Mouse (Mus musculus) CH12.LX (cell line): ENCODE data around the gene Nomo1. TPM values are rescaled to one million over a fixed set of nuclear protein-coding genes. Genes with fewer than 3 reads are reported as not detected.

Source experiments
- DNase-seq: peaks from one replicate; pipeline ENCODE4 v3.0.0-alpha.2; 2013; ENCODE audit errors: extremely low read depth
- H3K27ac ChIP-seq: 2 replicates; pipeline ENCODE4 v1.5.1; 2012; ENCODE audit warnings: low read depth, mild to moderate bottlenecking, control low read depth, moderate library complexity; ENCODE audit not compliant: insufficient read depth
- H3K27me3 ChIP-seq: replicated peaks from 2 replicates; pipeline ENCODE3; 2012; ENCODE audit warnings: inconsistent platforms
- H3K36me3 ChIP-seq, 2 experiments: replicated peaks in 1 of 2; 2 replicates each; pipeline versions ENCODE3 to v1.6.1; 2012; ENCODE audit warnings: inconsistent platforms in 1 of 2, low read length in 1 of 2, mild to moderate bottlenecking in 1 of 2, mixed read lengths in 1 of 2, moderate library complexity in 1 of 2; ENCODE audit not compliant: control insufficient read depth in 1 of 2, insufficient read depth in 1 of 2
- H3K4me1 ChIP-seq, 2 experiments: 2 replicates each; pipeline ENCODE4 v1.6.1; 2012; ENCODE audit warnings: inconsistent platforms in 1 of 2, moderate library complexity in 1 of 2; ENCODE audit not compliant: insufficient read depth in 2 of 2, control insufficient read depth in 1 of 2
- H3K4me2 ChIP-seq: 2 replicates; pipeline ENCODE4 v1.6.1; 2012; ENCODE audit warnings: low read depth, mild to moderate bottlenecking, control low read depth; ENCODE audit not compliant: poor library complexity, insufficient read depth, severe bottlenecking
- H3K4me3 ChIP-seq, 3 experiments: fragments of 150-350 bp in 1 of 3; sonication (generic) in 1 of 3; replicated peaks in 1 of 3; 2 replicates each; pipeline versions ENCODE3 to v1.5.1; 2011 to 2012; ENCODE audit warnings: low read depth in 2 of 3, low read length in 2 of 3, mild to moderate bottlenecking in 2 of 3, moderate library complexity in 2 of 3, control low read depth in 1 of 3, improper control_type of control experiment in 1 of 3, inconsistent platforms in 1 of 3, mixed read lengths in 1 of 3; ENCODE audit not compliant: poor library complexity in 1 of 3
- H3K79me2 ChIP-seq: replicated peaks from 2 replicates; pipeline ENCODE4 v1.6.1; 2012; ENCODE audit warnings: mild to moderate bottlenecking, moderate library complexity; ENCODE audit not compliant: control insufficient read depth, poor library complexity, insufficient read depth, severe bottlenecking; ENCODE audit errors: extremely low read depth
- H3K9ac ChIP-seq: 2 replicates; pipeline ENCODE4 v1.6.1; 2012; ENCODE audit warnings: low read depth, mild to moderate bottlenecking, control low read depth, moderate library complexity; ENCODE audit not compliant: insufficient read depth
- H3K9me3 ChIP-seq: replicated peaks from 2 replicates; pipeline ENCODE3; 2012; ENCODE audit warnings: low read length, inconsistent platforms, mixed read lengths
- CHD1 ChIP-seq: IDR thresholded peaks from 2 replicates; pipeline ENCODE4 v1.6.1; 2012; ENCODE audit warnings: low read depth, low read length, improper control_type of control experiment, inconsistent platforms
- ELF1 ChIP-seq: IDR thresholded peaks from 2 replicates; pipeline ENCODE4 v1.6.1; 2014; ENCODE audit warnings: low read depth, mild to moderate bottlenecking, inconsistent platforms, low read length, improper control_type of control experiment
- EP300 ChIP-seq: IDR thresholded peaks from 2 replicates; pipeline ENCODE4 v1.6.1; 2011; ENCODE audit warnings: low read length, improper control_type of control experiment
- GABPA ChIP-seq: IDR thresholded peaks from 2 replicates; pipeline ENCODE4 v1.6.1; 2012; ENCODE audit warnings: low read depth, low read length, improper control_type of control experiment, inconsistent platforms; ENCODE audit not compliant: insufficient replicate concordance
- HCFC1 ChIP-seq: IDR thresholded peaks from 2 replicates; pipeline ENCODE4 v1.6.1; 2012; ENCODE audit warnings: low read depth, mild to moderate bottlenecking, inconsistent platforms, low read length, improper control_type of control experiment
- IRF4 ChIP-seq: IDR thresholded peaks from 2 replicates; pipeline ENCODE4 v1.6.1; 2014; ENCODE audit warnings: low read depth, mild to moderate bottlenecking, inconsistent platforms, low read length, improper control_type of control experiment
- JUN ChIP-seq: IDR thresholded peaks from 2 replicates; pipeline ENCODE4 v1.6.1; 2011; ENCODE audit warnings: low read depth, mild to moderate bottlenecking, low read length, improper control_type of control experiment, moderate library complexity; ENCODE audit not compliant: insufficient read depth
- JUND ChIP-seq: conservative IDR thresholded peaks from 2 replicates; pipeline ENCODE4 v1.6.1; 2011; ENCODE audit warnings: low read depth, low read length, improper control_type of control experiment
- KAT2A ChIP-seq: IDR thresholded peaks from 2 replicates; pipeline ENCODE4 v1.6.1; 2012; ENCODE audit warnings: low read length, improper control_type of control experiment, inconsistent platforms; ENCODE audit not compliant: insufficient replicate concordance
- MAFK ChIP-seq: IDR thresholded peaks from 2 replicates; pipeline ENCODE4 v1.6.1; 2011; ENCODE audit warnings: low read length, improper control_type of control experiment; ENCODE audit not compliant: insufficient replicate concordance
- MAX ChIP-seq: IDR thresholded peaks from 2 replicates; pipeline ENCODE4 v1.6.1; 2011; ENCODE audit warnings: low read length, improper control_type of control experiment
- MAZ ChIP-seq: IDR thresholded peaks from 2 replicates; pipeline ENCODE4 v1.6.1; 2012; ENCODE audit warnings: low read depth, mild to moderate bottlenecking, inconsistent platforms, low read length, improper control_type of control experiment, moderate library complexity
- MEF2A ChIP-seq: IDR thresholded peaks from 2 replicates; pipeline ENCODE4 v1.6.1; 2014; ENCODE audit warnings: low read depth, mild to moderate bottlenecking, inconsistent platforms, low read length, improper control_type of control experiment, borderline replicate concordance
- MXI1 ChIP-seq: IDR thresholded peaks from 2 replicates; pipeline ENCODE4 v1.6.1; 2011; ENCODE audit warnings: mild to moderate bottlenecking, low read depth, low read length, improper control_type of control experiment
- MYC ChIP-seq: IDR thresholded peaks from 2 replicates; pipeline ENCODE4 v1.6.1; 2011; ENCODE audit warnings: low read depth, mild to moderate bottlenecking, improper control_type of control experiment, low read length
- NELFE ChIP-seq: IDR thresholded peaks from 2 replicates; pipeline ENCODE4 v1.6.1; 2011; ENCODE audit warnings: low read depth, low read length, improper control_type of control experiment
- NRF1 ChIP-seq: IDR thresholded peaks from 2 replicates; pipeline ENCODE4 v1.6.1; 2014; ENCODE audit warnings: low read depth, mild to moderate bottlenecking, inconsistent platforms, low read length, improper control_type of control experiment, moderate library complexity
- PAX5 ChIP-seq: IDR thresholded peaks from 2 replicates; pipeline ENCODE4 v1.6.1; 2012; ENCODE audit warnings: low read length, inconsistent platforms, mixed read lengths
- POLR2A ChIP-seq: IDR thresholded peaks from 2 replicates; pipeline ENCODE4 v1.6.1; 2011; ENCODE audit warnings: low read depth, mild to moderate bottlenecking, improper control_type of control experiment, low read length
- RAD21 ChIP-seq: IDR thresholded peaks from 2 replicates; pipeline ENCODE4 v1.6.1; 2011; ENCODE audit warnings: low read depth, mild to moderate bottlenecking, low read length, improper control_type of control experiment, moderate library complexity
- RCOR1 ChIP-seq: conservative IDR thresholded peaks from 2 replicates; pipeline ENCODE4 v1.6.1; 2012; ENCODE audit warnings: low read depth, mild to moderate bottlenecking, inconsistent platforms, low read length, improper control_type of control experiment
- SIN3A ChIP-seq: IDR thresholded peaks from 2 replicates; pipeline ENCODE4 v1.6.1; 2012; ENCODE audit warnings: low read length, improper control_type of control experiment, inconsistent platforms
- TCF12 ChIP-seq: IDR thresholded peaks from 2 replicates; pipeline ENCODE4 v1.6.1; 2014; ENCODE audit warnings: low read depth, mild to moderate bottlenecking, inconsistent platforms, low read length, improper control_type of control experiment
- UBTF ChIP-seq: IDR thresholded peaks from 2 replicates; pipeline ENCODE4 v1.6.1; 2012; ENCODE audit warnings: low read depth, mild to moderate bottlenecking, inconsistent platforms, low read length, improper control_type of control experiment, moderate library complexity
- USF1 ChIP-seq: IDR thresholded peaks from 2 replicates; pipeline ENCODE4 v1.6.1; 2014; ENCODE audit warnings: low read depth, mild to moderate bottlenecking, inconsistent platforms, low read length, improper control_type of control experiment
- USF2 ChIP-seq: conservative IDR thresholded peaks from 2 replicates; pipeline ENCODE4 v1.6.1; 2011; ENCODE audit warnings: low read depth, low read length, improper control_type of control experiment
- ZC3H11A ChIP-seq: IDR thresholded peaks from 2 replicates; pipeline ENCODE4 v1.6.1; 2012; ENCODE audit warnings: low read depth, mild to moderate bottlenecking, inconsistent platforms, low read length, improper control_type of control experiment
- ZKSCAN1 ChIP-seq: IDR thresholded peaks from 2 replicates; pipeline ENCODE4 v1.6.1; 2012; ENCODE audit warnings: low read depth, inconsistent platforms, low read length, improper control_type of control experiment, borderline replicate concordance
- ZMIZ1 ChIP-seq: IDR thresholded peaks from 2 replicates; pipeline ENCODE4 v1.6.1; 2012; ENCODE audit warnings: low read depth, mild to moderate bottlenecking, inconsistent platforms, low read length, improper control_type of control experiment
- ZNF384 ChIP-seq: IDR thresholded peaks from 2 replicates; pipeline ENCODE4 v1.6.1; 2012; ENCODE audit warnings: low read depth, low read length, improper control_type of control experiment, inconsistent platforms
- dilution Hi-C: fragments of 300-500 bp; cut with MboI; formaldehyde crosslinking; loops from 2 replicates; pipeline ENCODE4 v1.14.3; 2020; ENCODE audit warnings: low sequenced_read_pairs; ENCODE audit not compliant: extremely low pct_unique_long_range_greater_than_20kb, extremely low pct_ligation_motif_present
- in situ Hi-C: fragments of 300-500 bp; cut with MboI; formaldehyde crosslinking; loops from 3 replicates; pipeline ENCODE4 v1.14.3; 2019; ENCODE audit warnings: low sequenced_read_pairs, low pct_ligation_motif_present, low pct_unique_long_range_greater_than_20kb, mixed read lengths
- polyA plus RNA-seq: library from polyadenylated mRNA; unstranded; fragments of >175 nt; gene quantifications from 2 replicates; pipeline ENCODE4 v1.2.1, GENCODE M21; 2012; ENCODE audit warnings: low read depth; ENCODE audit not compliant: insufficient read length
- total RNA-seq, 2 experiments: library from RNA; depleted of rRNA; stranded (reverse); fragments of 300-350 nt in 1 of 2; fragments of >200 nt in 1 of 2; gene quantifications; 2 replicates each; pipeline ENCODE4 v1.2.3; 2012 to 2014

Nomo1 gene
- total and polyA plus RNA-seq, 3 experiments: 41.9 to 103 (median 89.6) TPM

GRCm38 (mm10) chr7:46028681-46029080 is 4.8 kb upstream of the Nomo1 start:
- Histone ChIP-seq H3K27me3 (no peaks in the 10 kb centered on the region), H3K9me3 (no peaks in the 10 kb centered on the region), H3K4me2 (no peak overlapping the region), H3K79me2 (peaks cover under 1% of the 10 kb centered on the region; the same call in 1 of the 2 replicates), H3K27ac (peak overlapping the region; percentile 50; the same call in 1 of the 2 replicates), H3K4me1 (peaks cover 23 to 45% of the 10 kb centered on the region in 2 experiments), H3K4me3 (peak overlapping the region in 1 of 3 experiments; percentile 15), H3K36me3 (no peaks in the 10 kb centered on the region), H3K9ac (no peak overlapping the region)
- dilution Hi-C loops (no loop called here), in situ Hi-C loops (no loop called here)
- no peak for DNase-seq
- no peak for TF ChIP-seq IRF4
- TF ChIP-seq KAT2A: no peak
- no peak for TF ChIP-seq JUND
- TF ChIP-seq ELF1: no peak
- TF ChIP-seq MEF2A: no peak
- TF ChIP-seq CHD1: no peak
- no peak for TF ChIP-seq USF2
- no peak for TF ChIP-seq RCOR1
- no peak for TF ChIP-seq MAX
- no peak for TF ChIP-seq EP300
- TF ChIP-seq SIN3A: no peak
- no peak for TF ChIP-seq JUN
- no peak for TF ChIP-seq MAZ
- no peak for TF ChIP-seq HCFC1
- no peak for TF ChIP-seq RAD21
- TF ChIP-seq TCF12: no peak

GRCm38 (mm10) chr7:46029299-46030144 is 4.0 kb upstream of the Nomo1 start:
- DNase-seq: peak; percentile 87
- H3K27me3 ChIP-seq: no peaks in the 10 kb centered on the region
- H3K9me3 ChIP-seq: no peaks in the 10 kb centered on the region
- peak overlapping the region; percentile 88 for H3K27ac ChIP-seq
- H3K9ac ChIP-seq: peak overlapping the region; percentile 46; the same call in 1 of the 2 replicates
- peak overlapping the region; percentile 64; the same call in 1 of the 2 replicates for H3K4me2 ChIP-seq
- in situ Hi-C loops (no loop called here), dilution Hi-C loops (no loop called here)
- H3K36me3 ChIP-seq: no peaks in the 10 kb centered on the region
- peak overlapping the region; percentile 34 to 67 (median 49) for H3K4me3 ChIP-seq
- H3K4me1 ChIP-seq: peaks cover 23 to 48% of the 10 kb centered on the region in 2 experiments
- peaks cover 9% of the 10 kb centered on the region for H3K79me2 ChIP-seq
- TF ChIP-seq SIN3A (no peak), MAZ (no peak), ZMIZ1 (no peak), MAFK (no peak), JUN (no peak), MXI1 (no peak), USF1 (no peak), POLR2A (no peak), EP300 (peak; percentile 63), ZNF384 (no peak), KAT2A (no peak), ELF1 (peak; percentile 73), TCF12 (0 out of 2 replicates have a peak, but pooled peaks have one; percentile 27), NELFE (no peak), PAX5 (no peak), ZKSCAN1 (no peak), ZC3H11A (no peak), MEF2A (no peak), NRF1 (no peak), UBTF (no peak), MYC (no peak), IRF4 (peak; percentile 63), GABPA (no peak)
